Mouse (Mus musculus) erythroblast, embryonic 14.5 days (primary cell): ENCODE results near the gene Slco3a1. TPM values are rescaled to one million over a fixed set of nuclear protein-coding genes. Genes with fewer than 3 reads are reported as not detected.

Experiments
- H3K27me3 ChIP-seq: 2 replicates; pipeline ENCODE4 v1.6.1; 2012; ENCODE audit warnings: inconsistent platforms; ENCODE audit not compliant: control insufficient read depth
- H3K36me3 ChIP-seq: 2 replicates; pipeline ENCODE4 v1.6.1; 2012; ENCODE audit warnings: mild to moderate bottlenecking, inconsistent platforms; ENCODE audit not compliant: control insufficient read depth
- H3K4me1 ChIP-seq: 2 replicates; pipeline ENCODE4 v1.6.1; 2012; ENCODE audit warnings: inconsistent platforms; ENCODE audit not compliant: control insufficient read depth
- H3K4me3 ChIP-seq: replicated peaks from 2 replicates; pipeline ENCODE3; 2012; ENCODE audit warnings: moderate library complexity, mild to moderate bottlenecking, inconsistent platforms
- H3K9me3 ChIP-seq: 2 replicates; pipeline ENCODE4 v1.6.1; 2012; ENCODE audit warnings: low read length, inconsistent platforms, mixed read lengths; ENCODE audit not compliant: control insufficient read depth
- GATA1 ChIP-seq: IDR thresholded peaks from 2 replicates; pipeline ENCODE4 v1.6.1; 2012; ENCODE audit warnings: low read length, inconsistent platforms, mixed read lengths
- TAL1 ChIP-seq: IDR thresholded peaks from 3 replicates; pipeline ENCODE4 v1.6.1; 2012; ENCODE audit warnings: low read length, inconsistent platforms, mixed read lengths
- polyA plus RNA-seq: library from polyadenylated mRNA; stranded (reverse); fragments of >175 nt; gene quantifications from 2 replicates; pipeline ENCODE4 v1.2.3, GENCODE M21; 2012

Slco3a1 gene
- polyA plus RNA-seq, 1 experiment = 0.06 TPM

- Histone ChIP-seq H3K4me1 (no peaks in the 10 kb centered on the region), H3K27me3 (no peaks in the 10 kb centered on the region)
- TF ChIP-seq TAL1 (no peak), GATA1 (no peak)
Measured at GRCm38 (mm10) chr7:74347026-74347425, 207.6 kb downstream of the Slco3a1 start.

GRCm38 (mm10) chr7:74346451-74346850 lies 208.1 kb downstream of the Slco3a1 start:
- H3K9me3 ChIP-seq = peaks cover 8% of the 10 kb centered on the region
- no peak overlapping the region for H3K4me3 ChIP-seq
- TF ChIP-seq GATA1 (no peak), TAL1 (no peak)
- no peaks in the 10 kb centered on the region for H3K36me3 ChIP-seq
- no peaks in the 10 kb centered on the region for H3K4me1 ChIP-seq
- H3K27me3 ChIP-seq = no peaks in the 10 kb centered on the region

More at GRCm38 (mm10) chr7:74347026-74347425, 207.6 kb downstream of the Slco3a1 start:
- Histone ChIP-seq H3K9me3 (peaks cover 9% of the 10 kb centered on the region), H3K4me3 (no peak overlapping the region), H3K36me3 (no peaks in the 10 kb centered on the region)

- H3K4me3 ChIP-seq = no peak overlapping the region
- TF ChIP-seq TAL1 = no peak
- no peak for TF ChIP-seq GATA1
- no peaks in the 10 kb centered on the region for H3K4me1 ChIP-seq
- H3K36me3 ChIP-seq = no peaks in the 10 kb centered on the region
- no peaks in the 10 kb centered on the region for H3K27me3 ChIP-seq
- H3K9me3 ChIP-seq = no peaks in the 10 kb centered on the region
Measured at GRCm38 (mm10) chr7:74341149-74341805, 213.3 kb downstream of the Slco3a1 start.

GRCm38 (mm10) chr7:74340419-74340954 lies 214.1 kb downstream of the Slco3a1 start:
- Histone ChIP-seq H3K27me3 (no peaks in the 10 kb centered on the region), H3K4me3 (no peak overlapping the region), H3K36me3 (no peaks in the 10 kb centered on the region), H3K9me3 (no peaks in the 10 kb centered on the region), H3K4me1 (no peaks in the 10 kb centered on the region)
- no peak for TF ChIP-seq GATA1
- no peak for TF ChIP-seq TAL1

- TF ChIP-seq TAL1 = no peak
- no peak for TF ChIP-seq GATA1
- Histone ChIP-seq H3K27me3 (no peaks in the 10 kb centered on the region), H3K9me3 (no peaks in the 10 kb centered on the region), H3K4me1 (no peaks in the 10 kb centered on the region), H3K4me3 (no peak overlapping the region), H3K36me3 (no peaks in the 10 kb centered on the region)
Measured at GRCm38 (mm10) chr7:74337677-74338420, 216.7 kb downstream of the Slco3a1 start.

- Histone ChIP-seq H3K4me1 (no peaks in the 10 kb centered on the region), H3K36me3 (no peaks in the 10 kb centered on the region), H3K9me3 (no peaks in the 10 kb centered on the region), H3K27me3 (no peaks in the 10 kb centered on the region), H3K4me3 (no peak overlapping the region)
- TF ChIP-seq GATA1 = no peak
- no peak for TF ChIP-seq TAL1
Measured at GRCm38 (mm10) chr7:74332323-74332722, 222.3 kb downstream of the Slco3a1 start.

GRCm38 (mm10) chr7:74330858-74331726 lies 223.5 kb downstream of the Slco3a1 start:
- no peaks in the 10 kb centered on the region for H3K27me3 ChIP-seq
- no peaks in the 10 kb centered on the region for H3K4me1 ChIP-seq
- no peaks in the 10 kb centered on the region for H3K36me3 ChIP-seq
- no peaks in the 10 kb centered on the region for H3K9me3 ChIP-seq
- no peak overlapping the region for H3K4me3 ChIP-seq
- TF ChIP-seq GATA1 (no peak), TAL1 (no peak)

GRCm38 (mm10) chr7:74330117-74330857 lies 224.3 kb downstream of the Slco3a1 start:
- no peak overlapping the region for H3K4me3 ChIP-seq
- no peak for TF ChIP-seq GATA1
- no peak for TF ChIP-seq TAL1
- no peaks in the 10 kb centered on the region for H3K36me3 ChIP-seq
- no peaks in the 10 kb centered on the region for H3K9me3 ChIP-seq
- no peaks in the 10 kb centered on the region for H3K4me1 ChIP-seq
- no peaks in the 10 kb centered on the region for H3K27me3 ChIP-seq
